Mouse (Mus musculus): ENCODE results near the gene Olfr681. TPM values are rescaled to one million over a fixed set of nuclear protein-coding genes. Genes with fewer than 3 reads are reported as not detected.
"Not testable (repeated sequence)": the region's sequence is repeated elsewhere in the genome, so short reads cannot be mapped to it uniquely, and the experiment has no call there.

Olfr681 gene
- not detected for total RNA-seq (2021)

DNA sequence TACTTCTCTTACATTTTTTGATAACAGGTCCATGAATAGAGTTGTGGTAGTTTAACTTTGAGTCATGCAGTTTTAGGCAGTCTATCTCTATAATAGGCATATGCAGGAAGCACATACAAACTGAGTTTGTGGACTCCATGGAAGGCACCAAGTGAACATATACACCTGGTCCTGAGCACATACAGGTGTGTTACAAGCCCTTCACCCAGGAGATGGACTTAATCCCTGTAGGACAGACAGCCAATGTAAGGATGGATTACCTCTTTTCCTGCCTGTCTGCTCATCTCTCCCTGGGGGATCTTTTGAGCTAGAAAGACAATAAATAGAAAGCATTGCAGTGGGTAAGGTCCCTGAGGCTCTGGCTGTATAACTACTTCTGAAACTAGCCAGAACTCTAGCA lies at the start of gene Olfr681:
Gene Olfr681 (plus strand): TSS at position 301 of the 400 bp plus-strand sequence.
- intact Hi-C loops (cut with DNase I), result no loop called here
- DNase-seq (ENCODE audit: low spot score in 2 of 2), result no peak

DNA sequence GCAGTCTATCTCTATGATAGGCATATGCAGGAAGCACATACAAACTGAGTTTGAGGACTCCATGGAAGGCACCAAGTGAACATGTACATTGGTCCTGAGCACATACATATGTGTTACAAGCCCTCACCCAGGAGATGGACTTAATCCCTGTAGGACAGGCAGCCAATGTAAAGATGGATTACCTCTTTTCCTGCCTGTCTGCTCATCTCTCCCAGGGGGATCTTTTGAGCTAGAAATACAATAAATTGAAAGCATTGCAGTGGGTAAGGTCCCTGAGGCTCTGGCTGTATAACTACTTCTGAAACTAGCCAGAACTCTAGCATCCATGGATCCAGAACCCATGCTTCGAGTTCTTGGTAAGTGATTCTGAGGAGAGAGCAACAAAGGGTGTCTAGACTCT lies 35.7 kb upstream of the Olfr681 start, which contains the start of gene Olfr679:
Gene Olfr679 (plus strand): TSS at position 301 of the 400 bp plus-strand sequence.
- no peak for DNase-seq (ENCODE audit: low spot score in 2 of 2)
- intact Hi-C loops (cut with DNase I), result no loop called here

DNA sequence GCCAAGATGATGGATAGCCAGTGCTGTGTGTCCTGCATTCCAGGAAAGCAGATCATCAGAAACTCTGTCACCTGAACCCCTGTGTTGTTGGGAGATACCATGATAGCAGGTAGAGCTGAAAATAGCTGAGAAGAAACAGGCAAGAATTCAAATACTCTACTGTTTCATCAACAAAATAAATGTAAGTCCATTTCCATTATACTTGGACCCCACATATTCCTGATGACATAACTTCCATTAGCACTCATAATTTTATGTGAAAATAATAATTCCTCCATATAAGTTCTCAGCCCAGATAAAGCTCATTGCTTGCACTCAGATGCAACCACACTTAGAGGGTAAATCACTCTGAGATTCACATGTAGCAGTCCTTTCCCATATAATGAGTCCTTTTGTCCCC lies 23.9 kb upstream of the Olfr681 start, which contains the start of gene Olfr680-ps1:
Gene Olfr680-ps1 (minus strand): TSS at position 101 of the 400 bp plus-strand sequence.
- intact Hi-C loops (cut with DNase I); DNase-seq (ENCODE audit: low spot score in 2 of 2): not testable (repeated sequence)

DNA sequence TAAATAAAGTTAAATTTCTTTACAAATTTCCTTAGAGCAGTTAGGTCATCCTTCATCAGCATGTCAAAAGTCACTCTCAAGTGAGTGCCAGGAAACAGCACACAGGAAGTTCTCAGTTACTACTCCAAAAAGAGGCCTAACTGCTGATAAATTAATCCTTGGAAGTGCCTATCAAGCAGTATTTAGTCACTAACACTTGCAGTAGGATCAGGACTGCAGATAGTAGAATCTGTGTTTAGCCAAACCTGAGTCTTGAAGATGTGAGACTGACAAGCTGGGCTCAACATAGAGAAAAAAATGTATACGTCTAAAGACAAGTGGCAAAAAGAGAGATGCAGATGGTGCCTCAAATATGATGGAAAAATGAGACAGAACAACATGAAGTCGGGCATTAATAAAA lies 24.6 kb downstream of the Olfr681 start:
- DNase-seq (ENCODE audit: low spot score in 2 of 2), result no peak
- intact Hi-C loops (cut with DNase I), result no loop called here

DNA sequence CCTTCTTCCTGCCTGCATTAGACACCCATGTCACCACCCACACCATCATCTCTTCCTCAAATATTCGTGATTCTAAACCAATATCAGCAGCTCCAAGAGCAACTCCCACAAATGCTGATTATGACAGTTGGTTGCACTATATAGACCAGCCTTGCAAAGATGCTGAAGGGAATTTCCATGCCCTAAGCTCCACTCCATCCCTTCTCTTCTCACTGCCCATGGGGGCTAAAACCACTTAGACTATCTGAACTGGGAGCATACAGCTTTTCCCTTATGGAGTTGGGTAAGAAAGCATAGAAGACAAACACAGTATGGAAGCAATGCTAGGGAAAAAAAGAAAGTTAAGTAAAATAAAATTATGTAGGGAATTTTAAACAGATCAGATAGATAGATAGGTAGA lies 30.3 kb downstream of the Olfr681 start, which contains the start of gene Olfr683:
Gene Olfr683 (minus strand): TSS at position 101 of the 400 bp plus-strand sequence.
- DNase-seq (ENCODE audit: low spot score in 2 of 2), result no peak
- intact Hi-C loops (cut with DNase I), result no loop called here

DNA sequence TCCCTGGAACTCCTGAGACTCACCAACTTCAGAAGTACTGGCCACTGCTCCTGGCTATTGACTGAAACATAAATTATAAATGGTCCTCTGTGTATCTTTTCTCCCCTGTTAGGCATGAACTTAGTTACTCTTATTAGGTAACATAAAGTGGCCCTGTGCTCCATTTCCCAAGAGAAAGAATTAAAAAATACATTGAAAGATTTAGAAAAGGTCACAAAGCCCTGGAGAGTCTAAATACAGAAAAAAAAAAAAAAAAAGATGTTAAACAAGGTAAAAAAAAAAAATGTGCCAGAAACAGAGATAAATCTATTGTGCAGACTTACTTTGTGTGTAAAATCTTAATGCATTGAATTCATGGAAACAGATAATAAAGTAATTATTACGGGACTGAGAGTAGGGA lies 46.9 kb downstream of the Olfr681 start, which contains the start of gene Olfr684:
Gene Olfr684 (minus strand): TSS at position 101 of the 400 bp plus-strand sequence.
- DNase-seq (ENCODE audit: low spot score in 2 of 2), result no peak
- intact Hi-C loops (cut with DNase I), result no loop called here

DNA sequence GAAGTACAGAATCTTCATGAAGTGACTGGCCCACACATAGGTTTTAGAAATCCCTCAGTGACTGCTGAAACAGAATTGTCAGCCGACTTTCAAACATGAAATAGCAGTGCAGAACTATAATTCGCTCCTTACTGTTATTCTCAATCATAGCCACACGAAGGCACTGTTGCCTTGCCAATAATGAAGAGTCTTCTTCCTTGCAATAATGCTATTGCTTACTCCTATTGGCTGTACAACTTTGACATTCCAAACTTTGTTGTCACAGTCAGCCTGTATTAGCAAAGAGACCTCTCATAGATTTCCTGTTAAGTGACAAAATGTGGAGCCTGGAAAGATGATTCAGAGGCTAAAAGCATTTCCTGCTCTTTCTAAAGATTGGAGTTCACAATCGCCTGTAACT lies 54.1 kb downstream of the Olfr681 start:
- intact Hi-C loops (cut with DNase I), result loop anchor here (2.0 to 5.0 kb wide), 2 partner anchors 307 to 356 kb away; no protein-coding TSS in a partner anchor
- DNase-seq (ENCODE audit: low spot score in 2 of 2), result peak; percentile 37 to 59

Other genes starting within 250 kb of the Olfr681 start
- not detected for gene Olfr665, start 238.8 kb upstream of the Olfr681 start, total RNA-seq (2021)
- gene Olfr666, start 220.9 kb upstream of the Olfr681 start, total RNA-seq (2021), result not detected
- not detected for gene Olfr667, start 195.4 kb upstream of the Olfr681 start, total RNA-seq (2021)
- gene Olfr668, start 188.8 kb upstream of the Olfr681 start, total RNA-seq (2021), result not detected
- gene Olfr669, start 182.6 kb upstream of the Olfr681 start, total RNA-seq (2021), result not detected
- not detected for gene Olfr670, start 154.2 kb upstream of the Olfr681 start, total RNA-seq (2021)
- gene Olfr671, start 137.7 kb upstream of the Olfr681 start, total RNA-seq (2021), result not detected
- not detected for gene Olfr672, start 114.8 kb upstream of the Olfr681 start, total RNA-seq (2021)
- gene Olfr675, start 88.4 kb upstream of the Olfr681 start, total RNA-seq (2021), result not detected
- gene Olfr676, start 84.1 kb upstream of the Olfr681 start, total RNA-seq (2021), result not detected
- not detected for gene Olfr677, start 65.5 kb upstream of the Olfr681 start, total RNA-seq (2021)
- not detected for gene Olfr678, start 52.4 kb upstream of the Olfr681 start, total RNA-seq (2021)
- not detected for gene Olfr679, start 35.6 kb upstream of the Olfr681 start, total RNA-seq (2021)
- gene Olfr680-ps1, start 24.0 kb upstream of the Olfr681 start, total RNA-seq (2021), result not detected
- not detected for gene Olfr683, start 30.2 kb downstream of the Olfr681 start, total RNA-seq (2021)
- gene Olfr684, start 46.8 kb downstream of the Olfr681 start, total RNA-seq (2021), result not detected
- not detected for gene Olfr685, start 69.2 kb downstream of the Olfr681 start, total RNA-seq (2021)
- not detected for gene Olfr686, start 90.6 kb downstream of the Olfr681 start, total RNA-seq (2021)
- not detected for gene Olfr688, start 171.3 kb downstream of the Olfr681 start, total RNA-seq (2021)
- gene Olfr689, start 194.3 kb downstream of the Olfr681 start, total RNA-seq (2021), result not detected
- 1 to 10 TPM in 1 of 2 experiments, under 1 TPM in 1; 0.62 to 1.3 TPM for gene Olfr690, start 217.3 kb downstream of the Olfr681 start, total RNA-seq (2021)
- 1 to 10 TPM in 1 of 2 experiments, under 1 TPM in 1; 0.73 to 1.2 TPM for gene Olfr691, start 225.4 kb downstream of the Olfr681 start, total RNA-seq (2021)